Mouse (Mus musculus): Measurements from ENCODE around the gene Clcn7. TPM values are rescaled to one million over a fixed set of nuclear protein-coding genes. Genes with fewer than 3 reads are reported as not detected.

Gene Clcn7
- polyA plus RNA-seq, 1 experiment from 2014 or later, result 21.4 TPM

- H3K4me1 ChIP-seq (ENCODE audit: control insufficient read depth, insufficient read depth, low read length), result no peaks in the 10 kb centered on the region
- H3K9ac ChIP-seq (ENCODE audit: low read depth, low read length), result no peak overlapping the region
- no peak overlapping the region for H3K27ac ChIP-seq (ENCODE audit: low read depth, low read length)
- ATAC-seq (ENCODE audit: low FRiP score, low TSS enrichment), result no peak
- H3K4me3 ChIP-seq (ENCODE audit: low read length), result no peak overlapping the region
- H3K36me3 ChIP-seq (ENCODE audit: control insufficient read depth, insufficient read depth, low read length), result peaks cover 72% of the 10 kb centered on the region
- no peaks in the 10 kb centered on the region for H3K9me3 ChIP-seq (ENCODE audit: control insufficient read depth, low read length)
- WGBS, result 92% methylated on average over 10 of the region's 16 CpGs
- H3K27me3 ChIP-seq (ENCODE audit: control insufficient read depth, insufficient read depth, low read length), result no peaks in the 10 kb centered on the region
- no peak overlapping the region for H3K4me2 ChIP-seq (replicated peaks; ENCODE audit: low read depth, low read length)
Measured at GRCm38 (mm10) chr17:25107786-25108185, 25.4 kb upstream of the Clcn7 start.

GRCm38 (mm10) chr17:25109578-25109977 is 23.6 kb upstream of the Clcn7 start:
- Histone ChIP-seq H3K27me3 (ENCODE audit: control insufficient read depth, insufficient read depth, low read length) (no peaks in the 10 kb centered on the region), H3K4me2 (replicated peaks; ENCODE audit: low read depth, low read length) (no peak overlapping the region), H3K4me3 (ENCODE audit: low read length) (no peak overlapping the region), H3K9ac (ENCODE audit: low read depth, low read length) (no peak overlapping the region), H3K4me1 (ENCODE audit: control insufficient read depth, insufficient read depth, low read length) (peaks cover under 1% of the 10 kb centered on the region; the same call in 1 of the 2 replicates), H3K9me3 (ENCODE audit: control insufficient read depth, low read length) (no peaks in the 10 kb centered on the region), H3K36me3 (ENCODE audit: control insufficient read depth, insufficient read depth, low read length) (peaks cover 57% of the 10 kb centered on the region), H3K27ac (ENCODE audit: low read depth, low read length) (no peak overlapping the region)
- WGBS, result 67% methylated on average over 2 of the region's 2 CpGs
- peak; percentile 51; the same call in 1 of the 2 replicates for ATAC-seq (ENCODE audit: low FRiP score, low TSS enrichment)

GRCm38 (mm10) chr17:25110590-25110989 is 22.6 kb upstream of the Clcn7 start:
- H3K36me3 ChIP-seq (ENCODE audit: control insufficient read depth, insufficient read depth, low read length), result peaks cover 47% of the 10 kb centered on the region
- no peak overlapping the region for H3K9ac ChIP-seq (ENCODE audit: low read depth, low read length)
- H3K27me3 ChIP-seq (ENCODE audit: control insufficient read depth, insufficient read depth, low read length), result no peaks in the 10 kb centered on the region
- no peak overlapping the region for H3K4me2 ChIP-seq (replicated peaks; ENCODE audit: low read depth, low read length)
- no peak for ATAC-seq (ENCODE audit: low FRiP score, low TSS enrichment)
- H3K27ac ChIP-seq (ENCODE audit: low read depth, low read length), result no peak overlapping the region
- 93% methylated on average over 6 of the region's 6 CpGs for WGBS
- no peaks in the 10 kb centered on the region for H3K9me3 ChIP-seq (ENCODE audit: control insufficient read depth, low read length)
- no peak overlapping the region for H3K4me3 ChIP-seq (ENCODE audit: low read length)
- peaks cover 5% of the 10 kb centered on the region; the same call in 1 of the 2 replicates for H3K4me1 ChIP-seq (ENCODE audit: control insufficient read depth, insufficient read depth, low read length)

- Histone ChIP-seq H3K27ac (ENCODE audit: low read depth, low read length) (no peak overlapping the region), H3K4me2 (replicated peaks; ENCODE audit: low read depth, low read length) (no peak overlapping the region), H3K27me3 (ENCODE audit: control insufficient read depth, insufficient read depth, low read length) (no peaks in the 10 kb centered on the region), H3K4me3 (ENCODE audit: low read length) (no peak overlapping the region), H3K9ac (ENCODE audit: low read depth, low read length) (no peak overlapping the region), H3K4me1 (ENCODE audit: control insufficient read depth, insufficient read depth, low read length) (peaks cover 8% of the 10 kb centered on the region; the same call in 1 of the 2 replicates), H3K9me3 (ENCODE audit: control insufficient read depth, low read length) (no peaks in the 10 kb centered on the region), H3K36me3 (ENCODE audit: control insufficient read depth, insufficient read depth, low read length) (peaks cover 43% of the 10 kb centered on the region)
- ATAC-seq (ENCODE audit: low FRiP score, low TSS enrichment), result no peak
- 93% methylated on average over 5 of the region's 5 CpGs for WGBS
Measured at GRCm38 (mm10) chr17:25111220-25111619, 22.0 kb upstream of the Clcn7 start.

GRCm38 (mm10) chr17:25111739-25112422 is 21.3 kb upstream of the Clcn7 start:
- H3K4me1 ChIP-seq (ENCODE audit: control insufficient read depth, insufficient read depth, low read length), result peaks cover 9% of the 10 kb centered on the region; the same call in 1 of the 2 replicates
- peaks cover 38% of the 10 kb centered on the region for H3K36me3 ChIP-seq (ENCODE audit: control insufficient read depth, insufficient read depth, low read length)
- H3K27me3 ChIP-seq (ENCODE audit: control insufficient read depth, insufficient read depth, low read length), result no peaks in the 10 kb centered on the region
- no peak overlapping the region for H3K4me3 ChIP-seq (ENCODE audit: low read length)
- H3K9me3 ChIP-seq (ENCODE audit: control insufficient read depth, low read length), result no peaks in the 10 kb centered on the region
- 88% methylated on average over 8 of the region's 8 CpGs for WGBS
- no peak for ATAC-seq (ENCODE audit: low FRiP score, low TSS enrichment)
- no peak overlapping the region for H3K4me2 ChIP-seq (replicated peaks; ENCODE audit: low read depth, low read length)
- H3K9ac ChIP-seq (ENCODE audit: low read depth, low read length), result 0 out of 2 replicates have a peak overlapping the region, but pooled peaks have one; percentile 4
- H3K27ac ChIP-seq (ENCODE audit: low read depth, low read length), result no peak overlapping the region

- 0 out of 2 replicates have a peak overlapping the region, but pooled peaks have one; percentile 4 for H3K9ac ChIP-seq (ENCODE audit: low read depth, low read length)
- H3K4me2 ChIP-seq (replicated peaks; ENCODE audit: low read depth, low read length), result no peak overlapping the region
- no peak overlapping the region for H3K27ac ChIP-seq (ENCODE audit: low read depth, low read length)
- peaks cover 9% of the 10 kb centered on the region; the same call in 1 of the 2 replicates for H3K4me1 ChIP-seq (ENCODE audit: control insufficient read depth, insufficient read depth, low read length)
- no peak overlapping the region for H3K4me3 ChIP-seq (ENCODE audit: low read length)
- ATAC-seq (ENCODE audit: low FRiP score, low TSS enrichment), result no peak
- H3K36me3 ChIP-seq (ENCODE audit: control insufficient read depth, insufficient read depth, low read length), result peaks cover 35% of the 10 kb centered on the region
- H3K9me3 ChIP-seq (ENCODE audit: control insufficient read depth, low read length), result no peaks in the 10 kb centered on the region
- WGBS, result 83% methylated on average over 3 of the region's 3 CpGs
- H3K27me3 ChIP-seq (ENCODE audit: control insufficient read depth, insufficient read depth, low read length), result no peaks in the 10 kb centered on the region
Measured at GRCm38 (mm10) chr17:25112423-25112810, 20.8 kb upstream of the Clcn7 start.

- H3K4me3 ChIP-seq (ENCODE audit: low read length), result peak overlapping the region; percentile 68
- peak; percentile 67 for ATAC-seq (ENCODE audit: low FRiP score, low TSS enrichment)
- peak overlapping the region; percentile 94 for H3K27ac ChIP-seq (ENCODE audit: low read depth, low read length)
Measured at GRCm38 (mm10) chr17:25114908-25115645, 18.1 kb upstream of the Clcn7 start.

GRCm38 (mm10) chr17:25115664-25116432 is 17.3 kb upstream of the Clcn7 start, which contains the start of gene Telo2:
Gene Telo2 (minus strand): TSS chr17:25115967.
- Histone ChIP-seq H3K4me3 (ENCODE audit: low read length) (peak within 1 kb of the TSS; percentile 68), H3K27ac (ENCODE audit: low read depth, low read length) (peak within 1 kb of the TSS; percentile 94), H3K9ac (ENCODE audit: low read depth, low read length) (peak within 1 kb of the TSS; percentile 74), H3K4me1 (ENCODE audit: control insufficient read depth, insufficient read depth, low read length) (peaks cover 9% of the 10 kb centered on the region; the same call in 1 of the 2 replicates), H3K9me3 (ENCODE audit: control insufficient read depth, low read length) (no peaks in the 10 kb centered on the region), H3K4me2 (replicated peaks; ENCODE audit: low read depth, low read length) (peak within 1 kb of the TSS; percentile 93), H3K27me3 (ENCODE audit: control insufficient read depth, insufficient read depth, low read length) (no peaks in the 10 kb centered on the region), H3K36me3 (ENCODE audit: control insufficient read depth, insufficient read depth, low read length) (peaks cover 11% of the 10 kb centered on the region; the same call in 1 of the 2 replicates)
- WGBS, result 7% methylated on average over 40 of the region's 40 CpGs
- peak; percentile 93 for ATAC-seq (ENCODE audit: low FRiP score, low TSS enrichment)

More at GRCm38 (mm10) chr17:25114908-25115645, 18.1 kb upstream of the Clcn7 start:
- Histone ChIP-seq H3K9ac (ENCODE audit: low read depth, low read length) (peak overlapping the region; percentile 74), H3K9me3 (ENCODE audit: control insufficient read depth, low read length) (no peaks in the 10 kb centered on the region), H3K27me3 (ENCODE audit: control insufficient read depth, insufficient read depth, low read length) (no peaks in the 10 kb centered on the region), H3K4me2 (replicated peaks; ENCODE audit: low read depth, low read length) (peak overlapping the region; percentile 93), H3K4me1 (ENCODE audit: control insufficient read depth, insufficient read depth, low read length) (peaks cover 9% of the 10 kb centered on the region; the same call in 1 of the 2 replicates), H3K36me3 (ENCODE audit: control insufficient read depth, insufficient read depth, low read length) (peaks cover 19% of the 10 kb centered on the region)
- WGBS, result 6% methylated on average over 23 of the region's 23 CpGs
